Comparison of ENCODE assay signal across 18 mouse cellular contexts in the genomic region with DNA sequence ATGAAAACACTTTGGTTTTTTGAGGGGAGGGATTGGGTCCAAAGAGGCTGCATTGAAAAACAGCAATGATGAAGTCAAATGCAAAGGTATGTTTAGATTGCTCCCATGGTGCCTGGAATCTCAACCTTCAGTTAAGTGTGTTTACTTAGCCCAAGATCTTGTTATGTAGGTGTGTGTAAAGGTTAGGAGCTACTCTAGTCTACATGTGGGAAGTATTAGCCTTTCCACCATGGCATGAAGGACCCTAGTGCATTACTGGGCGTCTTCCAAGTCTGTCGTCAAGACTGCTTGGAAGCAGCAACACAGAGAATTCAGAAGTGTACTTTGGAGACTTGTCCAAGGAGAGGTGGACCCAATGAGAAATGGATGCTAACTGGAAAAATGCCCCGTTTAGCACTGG.
A peak's percentile ranks its signal among the peaks of the same experiment; 100 is the strongest.
DNase-seq lines count a peak whose midpoint lies in the region; ATAC-seq lines count a peak whose summit lies in the region.
"Had no signal": no experiment of that assay in that cellular context is flagged by ENCODE, and none has a peak within 500 bp of the region (broad histone marks: within the 10 kb centered on the region; RNA-seq: fewer than 3 reads in every experiment).

No protein-coding gene starts in this region.

- no peak overlapping the region for H3K4me2 ChIP-seq in limb, embryonic 15.5 days
- no peak overlapping the region for H3K4me2 ChIP-seq in lung, embryonic 15.5 days
- H3K4me2 ChIP-seq in forebrain, embryonic 15.5 days (replicated peaks), result no peak overlapping the region
- H3K4me2 ChIP-seq: embryonic facial prominence, embryonic 12.5 days; hindbrain, embryonic 12.5 days had no signal

- 53% methylated on average over 3 of the region's 3 CpGs for WGBS in limb, embryonic 15.5 days
- 59% methylated on average over 3 of the region's 3 CpGs for WGBS in lung, embryonic 15.5 days
- 92% methylated on average over 3 of the region's 3 CpGs for WGBS in forebrain, embryonic 15.5 days

- no peaks in the 10 kb centered on the region for H3K9me3 ChIP-seq in limb, embryonic 15.5 days
- H3K9me3 ChIP-seq in lung, embryonic 15.5 days, result no peaks in the 10 kb centered on the region
- no peaks in the 10 kb centered on the region for H3K9me3 ChIP-seq in forebrain, embryonic 15.5 days
- H3K9me3 ChIP-seq: embryonic facial prominence, embryonic 12.5 days; heart, embryonic 10.5 days; hindbrain, embryonic 12.5 days had no signal

- H3K4me1 ChIP-seq in limb, embryonic 15.5 days, result peaks cover 8% of the 10 kb centered on the region; the same call in 1 of the 2 replicates
- H3K4me1 ChIP-seq in lung, embryonic 15.5 days, result no peaks in the 10 kb centered on the region; the same call in 1 of the 2 replicates
- no peaks in the 10 kb centered on the region for H3K4me1 ChIP-seq in forebrain, embryonic 15.5 days
- H3K4me1 ChIP-seq: embryonic facial prominence, embryonic 12.5 days; heart, embryonic 10.5 days had no signal

- no peak overlapping the region for H3K9ac ChIP-seq in limb, embryonic 15.5 days
- no peak overlapping the region for H3K9ac ChIP-seq in lung, embryonic 15.5 days
- H3K9ac ChIP-seq in forebrain, embryonic 15.5 days (replicated peaks), result no peak overlapping the region
- H3K9ac ChIP-seq: embryonic facial prominence, embryonic 12.5 days; hindbrain, embryonic 12.5 days had no signal

- no peak overlapping the region for H3K4me3 ChIP-seq in limb, embryonic 15.5 days
- no peak overlapping the region for H3K4me3 ChIP-seq in lung, embryonic 15.5 days
- no peak overlapping the region for H3K4me3 ChIP-seq in forebrain, embryonic 15.5 days
- H3K4me3 ChIP-seq: embryonic facial prominence, embryonic 12.5 days; heart, embryonic 10.5 days; hindbrain, embryonic 12.5 days had no signal

- H3K36me3 ChIP-seq in limb, embryonic 15.5 days, result no peaks in the 10 kb centered on the region
- H3K36me3 ChIP-seq in lung, embryonic 15.5 days, result no peaks in the 10 kb centered on the region
- H3K36me3 ChIP-seq in forebrain, embryonic 15.5 days, result no peaks in the 10 kb centered on the region
- H3K36me3 ChIP-seq: embryonic facial prominence, embryonic 12.5 days; heart, embryonic 10.5 days; hindbrain, embryonic 12.5 days had no signal

- DNase-seq in lung, postnatal 14 days, result peak; percentile 28
- DNase-seq in right cerebral cortex, adult 18-20 months, result no peak
- DNase-seq in natural killer cell, adult 2 months (ENCODE audit: low spot score in 2 of 2), result no peak
- DNase-seq: adrenal gland, adult 8-10 months; adrenal gland, postnatal 36 days; cerebellum, adult 2 months; cerebellum, postnatal 25 days; gastrocnemius, postnatal 10 days; heart, adult 18-20 months; heart, postnatal 10 days; heart, postnatal 4 days had no signal

- ATAC-seq in limb, embryonic 15.5 days (ENCODE audit: insufficient number of reproducible peaks, low FRiP score, low TSS enrichment, low read depth), result 0 out of 2 replicates have a peak, but pooled peaks have one; percentile 15
- ATAC-seq in lung, embryonic 15.5 days (ENCODE audit: borderline replicate concordance, extremely low read depth, low FRiP score, low TSS enrichment), result peak; percentile 49; the same call in 1 of the 2 replicates
- no peak for ATAC-seq in forebrain, embryonic 15.5 days (replicated peaks)
- ATAC-seq: forebrain, embryonic 16.5 days had no signal

- H3K27me3 ChIP-seq in limb, embryonic 15.5 days, result no peaks in the 10 kb centered on the region
- H3K27me3 ChIP-seq in lung, embryonic 15.5 days, result no peaks in the 10 kb centered on the region
- no peaks in the 10 kb centered on the region for H3K27me3 ChIP-seq in forebrain, embryonic 15.5 days
- H3K27me3 ChIP-seq: embryonic facial prominence, embryonic 12.5 days; hindbrain, embryonic 12.5 days had no signal

- H3K27ac ChIP-seq in limb, embryonic 15.5 days, result no peak overlapping the region
- H3K27ac ChIP-seq in lung, embryonic 15.5 days, result no peak overlapping the region
- H3K27ac ChIP-seq in forebrain, embryonic 15.5 days (replicated peaks), result no peak overlapping the region
- H3K27ac ChIP-seq: embryonic facial prominence, embryonic 12.5 days; heart, embryonic 10.5 days; hindbrain, embryonic 12.5 days had no signal
